Mouse (Mus musculus) cortical plate, adult 2 months (tissue): Measurements from ENCODE around the gene Gm42517. TPM values are rescaled to one million over a fixed set of nuclear protein-coding genes. Genes with fewer than 3 reads are reported as not detected.

Experiments used
- H3K27ac ChIP-seq: fragments of 200-500 bp; 2 replicates; pipeline ENCODE4 v1.5.1; 2012; ENCODE audit warnings: low read length, control low read depth, inconsistent platforms; ENCODE audit not compliant: insufficient read depth
- H3K4me1 ChIP-seq: fragments of 200-500 bp; 2 replicates; pipeline ENCODE4 v1.6.1; 2011; ENCODE audit warnings: low read length; ENCODE audit not compliant: control insufficient read depth, insufficient read depth
- H3K4me3 ChIP-seq: fragments of 200-500 bp; 2 replicates; pipeline ENCODE4 v1.5.1; 2011; ENCODE audit warnings: mild to moderate bottlenecking, low read length, control low read depth; ENCODE audit not compliant: insufficient read depth
- CTCF ChIP-seq: fragments of 200-500 bp; IDR thresholded peaks from 2 replicates; pipeline ENCODE4 v1.5.1; 2011; ENCODE audit warnings: mild to moderate bottlenecking, control low read depth, low read length; ENCODE audit not compliant: insufficient read depth; ENCODE audit errors: extremely low read depth
- POLR2A ChIP-seq: fragments of 200-500 bp; IDR thresholded peaks from 2 replicates; pipeline ENCODE4 v1.6.1; 2011; ENCODE audit warnings: mild to moderate bottlenecking, low read length, control low read depth; ENCODE audit not compliant: insufficient read depth; ENCODE audit errors: extremely low read depth
- polyA plus RNA-seq: library from polyadenylated mRNA; depleted of rRNA; stranded (reverse); fragments of >200 nt; gene quantifications from 2 replicates; pipeline ENCODE4 v1.2.3, GENCODE M21; 2012; rRNA removed

Gene Gm42517
- polyA plus RNA-seq = 57.7 and 58.3 TPM in 2 replicates

GRCm38 (mm10) chr5:108367871-108368332, at the start of gene Gm42517:
Gene Gm42517 (minus strand): TSS chr5:108367922.
- Histone ChIP-seq H3K4me1 (peaks cover 12% of the 10 kb centered on the region), H3K27ac (peak within 1 kb of the TSS; percentile 99), H3K4me3 (peak within 1 kb of the TSS; percentile 97)
- TF ChIP-seq POLR2A (no peak), CTCF (no peak)

GRCm38 (mm10) chr5:108414711-108415110, 47.0 kb upstream of the Gm42517 start:
- Histone ChIP-seq H3K4me3 (no peak overlapping the region), H3K4me1 (no peaks in the 10 kb centered on the region), H3K27ac (no peak overlapping the region)
- TF ChIP-seq POLR2A (no peak), CTCF (no peak)

DNA sequence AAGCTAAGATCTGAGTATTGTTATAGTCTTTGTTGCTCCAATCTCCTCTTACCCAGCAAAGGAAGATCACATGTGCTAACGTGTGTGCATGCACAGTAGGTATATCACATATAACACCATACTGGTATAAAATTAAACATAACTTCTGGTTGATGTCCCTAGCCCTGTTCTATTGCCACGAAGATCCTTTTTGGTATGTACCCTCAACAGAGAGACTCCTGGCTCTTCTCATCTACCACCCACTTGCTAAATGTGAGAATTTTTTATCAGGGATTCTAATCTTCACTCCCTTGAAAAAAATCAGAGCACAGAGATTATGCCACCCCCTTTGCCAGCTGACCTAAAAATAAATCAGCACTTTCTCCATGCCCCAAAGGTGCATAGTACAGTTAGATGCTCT, 39.3 kb upstream of the Gm42517 start:
- TF ChIP-seq POLR2A = no peak
- no peak for TF ChIP-seq CTCF
- H3K4me3 ChIP-seq = no peak overlapping the region
- no peaks in the 10 kb centered on the region; the same call in 1 of the 2 replicates for H3K4me1 ChIP-seq
- H3K27ac ChIP-seq = no peak overlapping the region

DNA sequence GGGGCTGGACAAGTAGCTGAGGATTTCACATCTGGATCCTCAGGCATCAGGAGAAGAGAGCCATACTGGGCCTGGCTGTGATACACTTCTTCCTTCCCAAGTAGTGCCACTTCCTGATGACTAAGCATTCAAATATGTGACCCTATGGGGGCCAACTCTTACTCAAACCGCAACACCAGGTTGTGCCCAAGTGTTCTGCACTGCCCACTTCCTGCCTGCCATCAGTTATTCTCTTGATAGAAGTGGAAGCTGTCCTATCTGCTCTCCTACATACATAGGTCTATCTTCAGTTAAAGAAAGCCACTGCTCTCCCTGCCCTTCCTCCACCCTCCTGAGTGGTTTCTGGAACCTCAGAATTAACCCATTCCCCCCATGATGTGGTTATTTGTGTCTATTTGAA, 37.7 kb upstream of the Gm42517 start:
- no peak for TF ChIP-seq CTCF
- TF ChIP-seq POLR2A = no peak
- no peak overlapping the region for H3K4me3 ChIP-seq
- no peak overlapping the region for H3K27ac ChIP-seq
- no peaks in the 10 kb centered on the region; the same call in 1 of the 2 replicates for H3K4me1 ChIP-seq

- Histone ChIP-seq H3K4me3 (no peak overlapping the region), H3K27ac (no peak overlapping the region), H3K4me1 (no peaks in the 10 kb centered on the region; the same call in 1 of the 2 replicates)
- TF ChIP-seq CTCF = no peak
- TF ChIP-seq POLR2A = no peak
Observed at GRCm38 (mm10) chr5:108403453-108403852, 35.7 kb upstream of the Gm42517 start.

GRCm38 (mm10) chr5:108389744-108390143, 22.0 kb upstream of the Gm42517 start:
- no peak overlapping the region for H3K4me3 ChIP-seq
- H3K4me1 ChIP-seq = peaks cover 10% of the 10 kb centered on the region
- TF ChIP-seq POLR2A (no peak), CTCF (no peak)
- H3K27ac ChIP-seq = no peak overlapping the region

DNA sequence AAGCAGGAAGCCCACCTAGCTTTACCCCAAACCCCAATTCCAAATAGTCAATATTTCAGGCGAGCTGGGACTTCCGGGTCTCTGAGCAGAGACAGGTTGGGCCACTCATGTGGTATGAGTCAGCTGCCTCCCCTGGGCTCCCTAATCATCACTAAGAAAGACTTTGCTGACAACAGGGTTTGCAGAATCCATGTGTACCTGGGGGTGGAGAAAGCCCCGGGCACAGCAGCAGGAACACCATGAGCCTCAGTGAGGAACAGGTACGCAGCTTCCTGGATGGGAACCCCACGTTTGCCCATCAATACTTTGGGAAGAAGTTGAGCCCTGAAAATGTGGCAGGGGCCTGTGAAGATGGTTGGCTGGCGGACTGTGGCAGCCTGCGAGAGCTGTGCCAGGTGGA, 20.5 kb upstream of the Gm42517 start, which contains the start of gene Pde6b:
Gene Pde6b (plus strand): TSS at position 191 of the 400 bp plus-strand sequence.
- TF ChIP-seq CTCF (no peak), POLR2A (no peak)
- H3K27ac ChIP-seq = no peak within 1 kb of the TSS
- H3K4me3 ChIP-seq = no peak within 1 kb of the TSS
- H3K4me1 ChIP-seq = peaks cover 13% of the 10 kb centered on the region

- 0 out of 2 replicates have a peak overlapping the region, but pooled peaks have one; percentile 95 for H3K27ac ChIP-seq
- peaks cover 13% of the 10 kb centered on the region for H3K4me1 ChIP-seq
- TF ChIP-seq CTCF (no peak), POLR2A (no peak)
- H3K4me3 ChIP-seq = no peak overlapping the region
Observed at GRCm38 (mm10) chr5:108386449-108386848, 18.7 kb upstream of the Gm42517 start.

GRCm38 (mm10) chr5:108385632-108386031, 17.9 kb upstream of the Gm42517 start:
- no peak for TF ChIP-seq CTCF
- TF ChIP-seq POLR2A = no peak
- peak overlapping the region; percentile 95; the same call in 1 of the 2 replicates for H3K27ac ChIP-seq

GRCm38 (mm10) chr5:108378346-108378745, 10.6 kb upstream of the Gm42517 start:
- H3K4me1 ChIP-seq = no peaks in the 10 kb centered on the region
- no peak for TF ChIP-seq CTCF
- TF ChIP-seq POLR2A = no peak
- no peak overlapping the region for H3K27ac ChIP-seq
- no peak overlapping the region for H3K4me3 ChIP-seq

More at GRCm38 (mm10) chr5:108385632-108386031, 17.9 kb upstream of the Gm42517 start:
- Histone ChIP-seq H3K4me3 (no peak overlapping the region), H3K4me1 (peaks cover 13% of the 10 kb centered on the region)

- Histone ChIP-seq H3K27ac (no peak overlapping the region), H3K4me3 (no peak overlapping the region), H3K4me1 (no peaks in the 10 kb centered on the region; the same call in 1 of the 2 replicates)
- TF ChIP-seq POLR2A (no peak), CTCF (no peak)
Observed at GRCm38 (mm10) chr5:108376059-108376458, 8.3 kb upstream of the Gm42517 start.
